Mouse (Mus musculus) erythroblast, adult 5-6 weeks (primary cell): ENCODE measurements around the gene Tcf25. TPM values are rescaled to one million over a fixed set of nuclear protein-coding genes. Genes with fewer than 3 reads are reported as not detected.
"Not testable (repeated sequence)": the region's sequence is repeated elsewhere in the genome, so short reads cannot be mapped to it uniquely, and the experiment has no call there.

Experiments used
- ATAC-seq: replicated peaks from 2 replicates; pipeline ENCODE4 v1.8.0; 2016; ENCODE audit warnings: moderate number of reproducible peaks, mild to moderate bottlenecking, moderate TSS enrichment, inconsistent platforms; ENCODE audit not compliant: poor library complexity, low FRiP score, severe bottlenecking
- total RNA-seq, 2 experiments: library from RNA; stranded (forward) in 1 of 2; stranded (reverse) in 1 of 2; fragments of 150-400 nt in 1 of 2; fragments of 200-764, 138-1000 nt in 1 of 2; gene quantifications; 2 replicates each; pipeline versions ENCODE4 v1.2.3 to v1.2.4; 2015 to 2017; ENCODE audit warnings: low replicate concordance in 2 of 2

Gene Tcf25
- total RNA-seq, 2 experiments from 2014 or later = 19.5 to 45.0 TPM

GRCm38 (mm10) chr8:123407612-123408011, 34.1 kb downstream of the Tcf25 start:
- ATAC-seq = no peak

GRCm38 (mm10) chr8:123408586-123409544, 35.3 kb downstream of the Tcf25 start:
- ATAC-seq = peak; percentile 71

GRCm38 (mm10) chr8:123410049-123410587, 36.6 kb downstream of the Tcf25 start:
- ATAC-seq = peak; percentile 39; the same call in 1 of the 2 replicates

- ATAC-seq = no peak
Measured at GRCm38 (mm10) chr8:123410788-123411187, 37.2 kb downstream of the Tcf25 start.

GRCm38 (mm10) chr8:123411246-123411645, 37.7 kb downstream of the Tcf25 start, which contains the start of gene Tubb3:
Gene Tubb3, plus strand, starts transcription at chr8:123411424.
- ATAC-seq = peak; percentile 39

DNA sequence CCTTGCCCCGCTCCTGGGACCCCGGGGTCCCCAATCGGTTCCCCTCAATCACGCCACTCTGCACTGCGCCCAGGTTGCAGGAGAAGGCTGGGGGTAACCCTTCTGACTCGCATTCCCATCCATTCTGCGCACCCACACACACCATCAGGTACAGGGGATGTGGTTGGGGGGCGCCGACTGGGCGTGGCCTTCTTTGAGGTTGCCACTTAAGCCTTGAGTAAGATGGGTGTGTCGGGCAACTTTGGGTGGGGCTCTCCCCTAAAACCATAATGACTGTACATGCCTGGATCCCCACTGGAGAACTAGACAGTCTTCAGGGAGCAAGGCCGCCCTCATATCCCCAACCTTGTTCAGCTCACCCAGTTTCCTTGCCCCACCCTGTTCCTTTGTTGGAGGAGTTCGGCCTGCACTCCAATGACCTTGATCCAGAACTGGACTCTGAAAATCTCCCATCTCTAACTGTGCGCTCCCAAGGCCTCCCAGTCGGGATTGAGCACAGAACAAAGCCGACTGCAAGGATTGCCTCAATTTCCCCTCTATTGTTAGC, 38.3 kb downstream of the Tcf25 start:
- ATAC-seq = no peak

- ATAC-seq = no peak
Measured at GRCm38 (mm10) chr8:123412560-123413170, 39.1 kb downstream of the Tcf25 start.

DNA sequence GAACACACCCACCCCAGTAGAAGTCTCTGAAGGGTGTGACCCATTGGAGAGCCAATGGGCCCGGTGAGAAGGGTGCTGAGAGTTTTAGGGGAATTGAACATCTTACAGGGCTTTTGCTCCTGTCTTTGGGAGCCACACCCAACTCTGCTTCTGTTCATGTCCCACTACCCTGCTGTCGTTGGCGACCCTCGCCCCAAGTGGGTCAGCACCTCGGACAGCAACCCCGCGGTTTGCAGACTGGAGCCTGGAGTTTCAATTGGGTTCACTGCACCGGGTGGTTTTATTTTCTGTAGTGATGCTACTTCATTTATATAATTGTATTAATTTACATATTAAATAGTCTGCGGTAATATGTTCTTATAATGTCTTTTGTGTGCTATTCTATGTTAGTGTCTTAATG, 40.7 kb downstream of the Tcf25 start:
- no peak for ATAC-seq

GRCm38 (mm10) chr8:123414997-123415696, 41.6 kb downstream of the Tcf25 start:
- not testable (repeated sequence) for ATAC-seq

DNA sequence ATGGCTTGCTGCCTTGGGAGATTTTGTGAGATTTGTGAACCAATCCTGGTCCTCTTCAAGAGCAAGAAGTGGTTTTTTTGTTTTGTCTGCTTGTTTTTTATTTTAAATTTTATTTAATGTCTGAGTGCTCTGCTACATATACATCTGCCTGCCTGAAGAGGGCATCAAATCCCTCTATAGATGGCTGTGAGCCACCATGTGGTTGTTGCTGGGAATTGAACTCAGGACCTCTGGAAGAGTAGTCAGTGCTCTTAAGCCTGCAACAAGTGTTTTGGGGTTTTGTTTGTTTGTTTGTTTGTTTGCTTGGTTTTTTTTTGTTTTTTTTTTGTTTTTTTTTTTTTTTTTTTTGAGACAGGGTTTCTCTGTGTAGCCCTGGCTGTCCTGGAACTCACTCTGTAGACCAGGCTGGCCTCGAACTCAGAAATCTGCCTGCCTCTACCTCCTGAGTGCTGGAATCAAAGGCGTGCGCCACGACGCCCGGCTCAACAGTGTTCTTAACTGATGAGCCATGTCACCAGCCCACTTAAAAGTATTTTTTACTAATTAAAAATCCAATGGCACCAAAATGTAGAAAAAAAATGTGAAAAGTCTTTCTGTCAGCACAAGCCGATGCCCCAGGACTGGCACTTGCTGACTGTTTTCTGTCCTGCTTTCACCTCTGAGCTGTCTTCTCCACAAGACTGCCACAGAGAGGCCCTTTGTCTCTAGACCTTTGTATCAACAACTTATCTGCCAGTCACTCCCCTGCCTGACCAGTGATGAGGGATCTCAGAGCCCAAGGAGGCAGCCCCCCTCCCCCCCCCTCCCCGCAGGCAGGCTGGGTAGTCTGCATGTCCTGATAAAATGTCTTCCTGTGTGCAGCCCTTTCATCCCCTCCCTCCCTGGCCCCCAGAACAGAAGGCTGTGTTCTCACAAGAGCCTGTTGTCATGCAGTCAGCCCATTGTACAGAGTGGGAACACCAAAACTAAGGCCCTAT, 42.7 kb downstream of the Tcf25 start:
- ATAC-seq = no peak

- no peak for ATAC-seq
Measured at GRCm38 (mm10) chr8:123416944-123417555, 43.5 kb downstream of the Tcf25 start.

GRCm38 (mm10) chr8:123419711-123420110, 46.2 kb downstream of the Tcf25 start:
- ATAC-seq = no peak

- ATAC-seq = no peak
Measured at GRCm38 (mm10) chr8:123420525-123421281, 47.1 kb downstream of the Tcf25 start.

DNA sequence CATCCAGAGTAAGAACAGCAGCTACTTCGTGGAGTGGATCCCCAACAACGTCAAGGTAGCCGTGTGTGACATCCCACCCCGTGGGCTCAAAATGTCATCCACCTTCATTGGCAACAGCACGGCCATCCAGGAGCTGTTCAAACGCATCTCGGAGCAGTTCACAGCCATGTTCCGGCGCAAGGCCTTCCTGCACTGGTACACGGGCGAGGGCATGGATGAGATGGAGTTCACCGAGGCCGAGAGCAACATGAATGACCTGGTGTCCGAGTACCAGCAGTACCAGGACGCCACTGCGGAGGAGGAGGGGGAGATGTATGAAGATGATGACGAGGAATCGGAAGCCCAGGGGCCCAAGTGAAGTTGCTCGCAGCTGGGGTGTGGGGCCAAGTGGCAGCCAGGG, 47.8 kb downstream of the Tcf25 start:
- ATAC-seq = no peak

DNA sequence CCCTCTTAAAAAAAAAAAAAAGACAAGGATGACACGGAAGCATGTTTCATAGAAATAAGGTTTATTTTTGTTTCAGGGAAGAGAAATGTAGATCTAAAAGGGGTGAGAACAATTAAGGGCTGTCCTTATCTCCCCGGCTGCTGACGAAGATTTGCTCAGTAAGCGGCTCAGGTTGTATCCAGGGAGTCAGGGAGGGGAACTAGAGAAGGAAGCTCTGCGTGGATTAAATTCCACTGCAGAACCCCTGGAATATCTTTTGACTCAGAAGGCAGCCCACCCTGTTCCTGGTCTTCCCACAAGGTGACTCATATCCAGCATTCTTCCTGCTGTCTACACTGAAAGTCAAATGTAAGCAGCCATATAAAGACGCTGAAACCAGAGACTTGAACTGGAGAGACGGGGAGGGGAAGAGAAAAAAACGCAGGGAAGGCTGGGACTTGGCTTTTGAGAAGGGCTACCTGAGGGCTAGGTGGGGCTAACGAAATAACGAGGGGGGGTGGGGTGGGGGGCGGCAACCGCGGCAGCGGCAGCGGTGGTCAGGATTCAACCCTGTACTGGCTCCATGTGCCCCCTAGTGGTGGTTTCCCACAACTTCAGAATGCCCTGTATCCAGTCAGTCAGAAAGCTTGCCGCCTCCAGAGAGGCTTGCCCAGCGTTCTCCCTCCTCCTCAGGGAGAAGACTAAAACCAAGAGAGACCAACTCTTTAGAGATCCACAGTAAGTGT, 48.7 kb downstream of the Tcf25 start:
- ATAC-seq = peak; percentile 80

DNA sequence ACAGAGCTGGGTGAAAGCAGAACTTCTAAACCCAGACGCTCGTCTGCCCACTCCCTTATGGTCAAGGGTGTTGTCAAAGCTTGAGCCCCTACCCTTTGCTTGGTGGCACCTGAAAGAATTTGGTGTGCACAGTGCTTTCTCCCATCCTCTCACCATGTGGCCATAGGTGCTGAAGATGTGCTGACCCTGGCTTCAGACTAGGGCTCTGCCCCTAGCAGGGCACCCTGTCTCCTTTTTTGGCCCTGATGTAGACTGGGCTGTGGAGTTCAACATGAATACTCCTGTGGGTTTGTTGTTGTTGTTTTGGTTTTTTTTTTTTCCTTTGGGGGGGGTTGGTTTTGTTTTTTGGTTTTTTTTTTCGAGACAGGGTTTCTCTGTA, 49.2 kb downstream of the Tcf25 start:
- ATAC-seq = peak; percentile 27

DNA sequence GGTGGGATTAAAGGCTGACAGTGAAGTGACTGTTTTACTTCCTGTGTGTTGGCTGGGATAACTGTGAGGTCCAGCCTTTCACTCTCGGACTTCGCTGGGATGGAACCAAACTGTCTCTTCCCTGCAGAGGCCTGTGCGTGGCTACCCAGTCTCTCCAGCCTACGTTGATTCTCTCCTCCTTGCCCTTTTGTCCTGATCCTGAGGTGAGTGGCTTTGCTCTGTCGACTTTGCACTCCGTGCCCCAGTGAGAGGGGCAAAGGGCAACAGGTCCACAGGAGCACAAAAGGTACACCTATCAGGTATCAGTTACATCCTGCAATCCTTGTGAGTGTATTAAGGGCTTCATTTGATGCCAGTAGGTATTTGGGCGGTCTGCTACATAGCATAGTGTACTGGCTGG, 49.9 kb downstream of the Tcf25 start, which contains the start of gene Def8:
Gene Def8, plus strand, starts transcription at position 87 of the 400 bp plus-strand sequence.
- ATAC-seq = no peak
